In the genomic region with DNA sequence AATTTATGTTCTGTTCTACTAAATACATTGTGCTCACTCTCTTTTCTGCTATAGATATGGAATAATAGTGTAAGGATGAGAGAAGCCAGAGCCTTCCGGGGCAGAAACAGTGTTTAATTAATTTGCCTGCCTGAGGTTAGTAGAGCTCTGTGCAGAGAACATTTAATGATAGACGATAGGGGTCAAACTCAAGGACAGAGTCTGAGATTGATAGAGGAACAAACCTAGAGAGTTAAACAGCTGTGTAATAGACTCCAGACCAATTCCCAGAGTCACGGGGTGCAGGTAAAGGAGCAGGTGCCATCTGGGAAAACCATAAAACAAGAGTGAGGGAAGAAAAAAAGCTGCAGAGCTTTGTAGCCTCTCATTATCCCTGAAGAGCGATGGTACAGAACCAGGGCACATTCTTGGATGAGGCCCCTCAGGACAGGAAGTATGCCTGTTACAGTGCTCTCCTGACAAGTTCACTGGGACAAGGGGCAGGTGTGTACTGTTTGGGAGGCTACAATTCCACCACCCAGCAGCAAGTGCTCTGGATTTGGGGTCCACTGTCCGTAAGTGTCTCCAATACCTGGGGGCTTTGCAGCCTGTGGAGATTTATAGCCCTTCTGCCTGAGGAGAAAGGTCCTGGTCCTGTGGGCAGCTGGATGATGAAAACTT, we compare ENCODE assay signal across 17 mouse cellular contexts.
DNase-seq lines count a peak whose midpoint lies in the region; ATAC-seq lines count a peak whose summit lies in the region.
"Had no signal": no experiment of that assay in that cellular context is flagged by ENCODE, and none has a peak within 500 bp of the region (broad histone marks: within the 10 kb centered on the region; RNA-seq: fewer than 3 reads in every experiment).

No protein-coding gene starts in this region.

- H3K36me3 ChIP-seq in heart, embryonic 14.5 days (ENCODE audit: control insufficient read depth, insufficient read depth, low read length), result no peaks in the 10 kb centered on the region
- no peaks in the 10 kb centered on the region for H3K36me3 ChIP-seq in kidney, embryonic 15.5 days
- no peaks in the 10 kb centered on the region for H3K36me3 ChIP-seq in kidney, embryonic 16.5 days (ENCODE audit: insufficient read depth, low read length)
- no peaks in the 10 kb centered on the region for H3K36me3 ChIP-seq in limb, embryonic 12.5 days
- no peaks in the 10 kb centered on the region for H3K36me3 ChIP-seq in liver, embryonic 11.5 days (ENCODE audit: control insufficient read depth, insufficient read depth, low read length)
- H3K36me3 ChIP-seq: embryonic facial prominence, embryonic 13.5 days had no signal

- WGBS in heart, embryonic 14.5 days, result 43% methylated on average over 5 of the region's 5 CpGs
- 22% methylated on average over 5 of the region's 5 CpGs for WGBS in kidney, embryonic 15.5 days
- WGBS in kidney, embryonic 16.5 days, result 25% methylated on average over 5 of the region's 5 CpGs
- 9% methylated on average over 5 of the region's 5 CpGs for WGBS in limb, embryonic 12.5 days
- WGBS in liver, embryonic 11.5 days, result 59% methylated on average over 5 of the region's 5 CpGs

- no peaks in the 10 kb centered on the region for H3K27me3 ChIP-seq in heart, embryonic 14.5 days (ENCODE audit: control insufficient read depth, insufficient read depth, low read length)
- H3K27me3 ChIP-seq in kidney, embryonic 15.5 days, result no peaks in the 10 kb centered on the region
- no peaks in the 10 kb centered on the region for H3K27me3 ChIP-seq in kidney, embryonic 16.5 days (ENCODE audit: insufficient read depth, low read length)
- no peaks in the 10 kb centered on the region for H3K27me3 ChIP-seq in limb, embryonic 12.5 days
- H3K27me3 ChIP-seq in liver, embryonic 11.5 days (replicated peaks; ENCODE audit: control insufficient read depth, insufficient read depth, low read length), result no peaks in the 10 kb centered on the region
- H3K27me3 ChIP-seq: embryonic facial prominence, embryonic 13.5 days had no signal

- no peak overlapping the region for H3K9ac ChIP-seq in heart, embryonic 14.5 days (ENCODE audit: low read length)
- H3K9ac ChIP-seq in kidney, embryonic 15.5 days, result no peak overlapping the region
- H3K9ac ChIP-seq in kidney, embryonic 16.5 days (replicated peaks; ENCODE audit: low read length), result no peak overlapping the region
- H3K9ac ChIP-seq in limb, embryonic 12.5 days (replicated peaks), result no peak overlapping the region
- no peak overlapping the region for H3K9ac ChIP-seq in liver, embryonic 11.5 days (ENCODE audit: low read depth, low read length)
- H3K9ac ChIP-seq: embryonic facial prominence, embryonic 13.5 days had no signal

- 0 out of 2 replicates have a peak overlapping the region, but pooled peaks have one; percentile 21 for H3K4me2 ChIP-seq in heart, embryonic 14.5 days (ENCODE audit: low read length)
- no peak overlapping the region for H3K4me2 ChIP-seq in kidney, embryonic 15.5 days
- H3K4me2 ChIP-seq in kidney, embryonic 16.5 days (replicated peaks; ENCODE audit: low read depth, low read length), result no peak overlapping the region
- H3K4me2 ChIP-seq in limb, embryonic 12.5 days, result no peak overlapping the region
- no peak overlapping the region for H3K4me2 ChIP-seq in liver, embryonic 11.5 days
- H3K4me2 ChIP-seq: embryonic facial prominence, embryonic 13.5 days had no signal

- no peak overlapping the region for H3K4me3 ChIP-seq in heart, embryonic 14.5 days (ENCODE audit: control insufficient read depth in 1 of 2, insufficient read depth in 1 of 2, low read depth in 1 of 2, low read length in 2 of 2)
- H3K4me3 ChIP-seq in kidney, embryonic 15.5 days (replicated peaks), result no peak overlapping the region
- no peak overlapping the region for H3K4me3 ChIP-seq in kidney, embryonic 16.5 days (ENCODE audit: low read length)
- H3K4me3 ChIP-seq in limb, embryonic 12.5 days (replicated peaks), result no peak overlapping the region
- no peak overlapping the region for H3K4me3 ChIP-seq in liver, embryonic 11.5 days (ENCODE audit: low read depth, low read length)
- H3K4me3 ChIP-seq: embryonic facial prominence, embryonic 13.5 days had no signal

- no peaks in the 10 kb centered on the region for H3K9me3 ChIP-seq in heart, embryonic 14.5 days (ENCODE audit: control insufficient read depth, low read length)
- no peaks in the 10 kb centered on the region for H3K9me3 ChIP-seq in kidney, embryonic 15.5 days (replicated peaks)
- H3K9me3 ChIP-seq in kidney, embryonic 16.5 days (ENCODE audit: low read length), result no peaks in the 10 kb centered on the region
- H3K9me3 ChIP-seq in limb, embryonic 12.5 days, result no peaks in the 10 kb centered on the region
- no peaks in the 10 kb centered on the region for H3K9me3 ChIP-seq in liver, embryonic 11.5 days (ENCODE audit: control insufficient read depth, low read length)
- H3K9me3 ChIP-seq: embryonic facial prominence, embryonic 13.5 days had no signal

- DNase-seq in heart, postnatal 36 days, result no peak
- peak; percentile 16 for DNase-seq in neural tube, embryonic 10.5 days (ENCODE audit: extremely low spot score, low spot score)
- no peak for DNase-seq in liver, embryonic 11.5 days (ENCODE audit: low spot score)
- DNase-seq: cerebellum, adult 2 months; cerebellum, postnatal 36 days; gastrocnemius, postnatal 25 days; lung, adult 18-20 months; lung, postnatal 14 days; right cerebral cortex, postnatal 25 days; thymus, postnatal 4 days had no signal

- H3K27ac ChIP-seq in heart, embryonic 14.5 days (replicated peaks in 1 of 2; ENCODE audit: control insufficient read depth in 1 of 2, insufficient read depth in 1 of 2, low read depth in 2 of 2, low read length in 2 of 2), result peak overlapping the region; percentile 50 to 57
- H3K27ac ChIP-seq in kidney, embryonic 15.5 days, result no peak overlapping the region
- H3K27ac ChIP-seq in kidney, embryonic 16.5 days (ENCODE audit: low read length), result no peak overlapping the region
- no peak overlapping the region for H3K27ac ChIP-seq in limb, embryonic 12.5 days
- no peak overlapping the region for H3K27ac ChIP-seq in liver, embryonic 11.5 days (ENCODE audit: low read depth, low read length)
- H3K27ac ChIP-seq: embryonic facial prominence, embryonic 13.5 days; kidney, postnatal 0 days had no signal

- H3K4me1 ChIP-seq in heart, embryonic 14.5 days (ENCODE audit: control insufficient read depth in 2 of 2, insufficient read depth in 2 of 2, low read length in 2 of 2), result peaks cover 4 to 13% of the 10 kb centered on the region in 2 experiments
- peaks cover 6% of the 10 kb centered on the region; the same call in 1 of the 2 replicates for H3K4me1 ChIP-seq in kidney, embryonic 15.5 days
- peaks cover 5% of the 10 kb centered on the region; the same call in 1 of the 2 replicates for H3K4me1 ChIP-seq in kidney, embryonic 16.5 days (ENCODE audit: insufficient read depth, low read length)
- H3K4me1 ChIP-seq in limb, embryonic 12.5 days (replicated peaks), result peaks cover 9% of the 10 kb centered on the region
- no peaks in the 10 kb centered on the region for H3K4me1 ChIP-seq in liver, embryonic 11.5 days (replicated peaks; ENCODE audit: control insufficient read depth, insufficient read depth, low read length)
- H3K4me1 ChIP-seq: embryonic facial prominence, embryonic 13.5 days had no signal

- intact Hi-C loops in heart, postnatal 36 days (cut with DNase I), result loop anchor here (10.0 kb wide), 1 partner anchor 265 kb away; no protein-coding TSS in a partner anchor

- ATAC-seq in heart, embryonic 14.5 days (ENCODE audit: insufficient number of reproducible peaks, insufficient read depth, low FRiP score, low read depth), result no peak
- ATAC-seq in kidney, embryonic 15.5 days (replicated peaks; ENCODE audit: low FRiP score), result peak; percentile 54; the same call in 1 of the 2 replicates
- ATAC-seq in kidney, embryonic 16.5 days (ENCODE audit: low FRiP score, low TSS enrichment), result no peak; the same call in 1 of the 2 replicates
- peak; percentile 63; the same call in 1 of the 2 replicates for ATAC-seq in limb, embryonic 12.5 days (ENCODE audit: insufficient number of reproducible peaks, insufficient read depth, low FRiP score, low TSS enrichment, low read depth)
- ATAC-seq in liver, embryonic 11.5 days (replicated peaks; ENCODE audit: low FRiP score), result no peak
- ATAC-seq: forebrain, embryonic 14.5 days had no signal

Comparison
In these comparisons a context has a peak if more than half of its experiments do, and no peak if none do; other contexts are left out.
1. ATAC-seq: peak in kidney, embryonic 15.5 days (single experiment) and limb, embryonic 12.5 days (single experiment); none in heart, embryonic 14.5 days (single experiment), kidney, embryonic 16.5 days (single experiment) and liver, embryonic 11.5 days (single experiment).
2. H3K27ac ChIP-seq: peak in heart, embryonic 14.5 days (2 of 2); none in kidney, embryonic 15.5 days (single experiment), kidney, embryonic 16.5 days (single experiment), limb, embryonic 12.5 days (single experiment) and liver, embryonic 11.5 days (single experiment).